Comparison of ENCODE assay signal across 7 mouse cellular contexts in genomic region chr7:27257852-27258204, GRCm38 (mm10). TPM values are rescaled to one million over a fixed set of nuclear protein-coding genes. Genes with fewer than 3 reads are reported as not detected.
DNase-seq lines count a peak whose midpoint lies in the region; ATAC-seq lines count a peak whose summit lies in the region.

No protein-coding gene starts in this region.

- H3K4me1 ChIP-seq in lung, embryonic 15.5 days: peaks cover 44% of the 10 kb centered on the region
- H3K4me1 ChIP-seq in forebrain, embryonic 10.5 days: peaks cover 65% of the 10 kb centered on the region
- peaks cover 20% of the 10 kb centered on the region for H3K4me1 ChIP-seq in liver, embryonic 11.5 days (replicated peaks; ENCODE audit: control insufficient read depth, insufficient read depth, low read length)
- H3K4me1 ChIP-seq in stomach, embryonic 15.5 days: peaks cover 25% of the 10 kb centered on the region

- peaks cover 9% of the 10 kb centered on the region for H3K36me3 ChIP-seq in lung, embryonic 15.5 days
- H3K36me3 ChIP-seq in forebrain, embryonic 10.5 days (replicated peaks): peaks cover 23% of the 10 kb centered on the region
- no peaks in the 10 kb centered on the region; the same call in 1 of the 2 replicates for H3K36me3 ChIP-seq in liver, embryonic 11.5 days (ENCODE audit: control insufficient read depth, insufficient read depth, low read length)
- H3K36me3 ChIP-seq in stomach, embryonic 15.5 days: peaks cover 13% of the 10 kb centered on the region; the same call in 1 of the 2 replicates

- peak overlapping the region; percentile 82; the same call in 1 of the 2 replicates for H3K9ac ChIP-seq in lung, embryonic 15.5 days
- peak overlapping the region; percentile 74 for H3K9ac ChIP-seq in liver, embryonic 11.5 days (ENCODE audit: low read depth, low read length)
- no peak overlapping the region for H3K9ac ChIP-seq in stomach, embryonic 15.5 days

- 0 out of 2 replicates have a peak, but pooled peaks have one; percentile 0 for ATAC-seq in lung, embryonic 15.5 days (ENCODE audit: borderline replicate concordance, extremely low read depth, low FRiP score, low TSS enrichment)
- ATAC-seq in liver, embryonic 11.5 days (replicated peaks; ENCODE audit: low FRiP score): no peak
- ATAC-seq in stomach, embryonic 15.5 days (ENCODE audit: insufficient read depth, low FRiP score, low read depth): no peak; the same call in 1 of the 2 replicates

- WGBS in lung, embryonic 15.5 days: 7% methylated on average over 3 of the region's 6 CpGs
- WGBS in forebrain, embryonic 10.5 days: under 1% methylated on average over 5 of the region's 6 CpGs
- WGBS in liver, embryonic 11.5 days: 12% methylated on average over 3 of the region's 6 CpGs
- WGBS in stomach, embryonic 15.5 days: 5% methylated on average over 5 of the region's 6 CpGs

- no peak for DNase-seq in lung, postnatal 36 days
- peak; percentile 30 for DNase-seq in forebrain, embryonic 10.5 days (ENCODE audit: extremely low spot score, low spot score)
- no peak for DNase-seq in liver, embryonic 11.5 days (ENCODE audit: low spot score)
- DNase-seq in B cell, adult 2 months: no peak
- DNase-seq in ovary, postnatal 10 days (ENCODE audit: low spot score): no peak

- H3K4me2 ChIP-seq in lung, embryonic 15.5 days: peak overlapping the region; percentile 84
- H3K4me2 ChIP-seq in liver, embryonic 11.5 days: peak overlapping the region; percentile 98
- H3K4me2 ChIP-seq in stomach, embryonic 15.5 days: peak overlapping the region; percentile 84

- H3K27me3 ChIP-seq in lung, embryonic 15.5 days: no peaks in the 10 kb centered on the region
- H3K27me3 ChIP-seq in forebrain, embryonic 10.5 days (ENCODE audit: poor library complexity, severe bottlenecking): peaks cover 13% of the 10 kb centered on the region; the same call in 1 of the 2 replicates
- no peaks in the 10 kb centered on the region for H3K27me3 ChIP-seq in liver, embryonic 11.5 days (replicated peaks; ENCODE audit: control insufficient read depth, insufficient read depth, low read length)
- no peaks in the 10 kb centered on the region for H3K27me3 ChIP-seq in stomach, embryonic 15.5 days (replicated peaks)

- peak overlapping the region; percentile 66 for H3K27ac ChIP-seq in lung, embryonic 15.5 days
- peak overlapping the region; percentile 94 for H3K27ac ChIP-seq in forebrain, embryonic 10.5 days
- H3K27ac ChIP-seq in liver, embryonic 11.5 days (ENCODE audit: low read depth, low read length): peak overlapping the region; percentile 39; the same call in 1 of the 2 replicates
- peak overlapping the region; percentile 81 for H3K27ac ChIP-seq in stomach, embryonic 15.5 days

- peak overlapping the region; percentile 91 for H3K4me3 ChIP-seq in lung, embryonic 15.5 days
- H3K4me3 ChIP-seq in forebrain, embryonic 10.5 days: peak overlapping the region; percentile 92
- H3K4me3 ChIP-seq in liver, embryonic 11.5 days (ENCODE audit: low read depth, low read length): peak overlapping the region; percentile 81
- H3K4me3 ChIP-seq in stomach, embryonic 15.5 days (replicated peaks): peak overlapping the region; percentile 74

- H3K9me3 ChIP-seq in lung, embryonic 15.5 days: no peaks in the 10 kb centered on the region
- H3K9me3 ChIP-seq in forebrain, embryonic 10.5 days: no peaks in the 10 kb centered on the region
- H3K9me3 ChIP-seq in liver, embryonic 11.5 days (ENCODE audit: control insufficient read depth, low read length): no peaks in the 10 kb centered on the region
- H3K9me3 ChIP-seq in stomach, embryonic 15.5 days: no peaks in the 10 kb centered on the region

RNA-seq across cellular contexts. Expression of gene Numbl, which starts 0.4 kb away (rescaled TPM):
- 23.6 and 23.8 TPM in 2 replicates for polyA plus RNA-seq in lung, embryonic 15.5 days (2015; fragmentation: Nextera tagmentation; extraction: Ambion mirVana)
- polyA plus RNA-seq in forebrain, embryonic 10.5 days (2016; fragmentation: Nextera tagmentation; extraction: Ambion mirVana): 13.6 and 15.6 TPM in 2 replicates
- polyA plus RNA-seq in liver, embryonic 11.5 days (2014; fragmentation: Nextera tagmentation; extraction: Ambion mirVana): 3.6 TPM in 2 replicates
- 22.7 and 23.4 TPM in 2 replicates for polyA plus RNA-seq in stomach, embryonic 15.5 days (2015; fragmentation: Nextera tagmentation; extraction: Ambion mirVana)

RNA-seq across cellular contexts. Expression of gene Coq8b, which starts 25.0 kb away (rescaled TPM):
- 20.3 and 20.4 TPM in 2 replicates for polyA plus RNA-seq in lung, embryonic 15.5 days (2015; fragmentation: Nextera tagmentation; extraction: Ambion mirVana)
- 24.1 and 24.4 TPM in 2 replicates for polyA plus RNA-seq in forebrain, embryonic 10.5 days (2016; fragmentation: Nextera tagmentation; extraction: Ambion mirVana)
- polyA plus RNA-seq in liver, embryonic 11.5 days (2014; fragmentation: Nextera tagmentation; extraction: Ambion mirVana): 16.6 and 18.7 TPM in 2 replicates
- polyA plus RNA-seq in stomach, embryonic 15.5 days (2015; fragmentation: Nextera tagmentation; extraction: Ambion mirVana): 21.2 and 26.2 TPM in 2 replicates

RNA-seq across cellular contexts. Expression of gene Itpkc, which starts 29.4 kb away (rescaled TPM):
- polyA plus RNA-seq in lung, embryonic 15.5 days (2015; fragmentation: Nextera tagmentation; extraction: Ambion mirVana): 5.1 and 5.4 TPM in 2 replicates
- polyA plus RNA-seq in forebrain, embryonic 10.5 days (2016; fragmentation: Nextera tagmentation; extraction: Ambion mirVana): 4.4 and 5.3 TPM in 2 replicates
- polyA plus RNA-seq in liver, embryonic 11.5 days (2014; fragmentation: Nextera tagmentation; extraction: Ambion mirVana): 3.5 and 4.8 TPM in 2 replicates
- polyA plus RNA-seq in stomach, embryonic 15.5 days (2015; fragmentation: Nextera tagmentation; extraction: Ambion mirVana): 8.8 and 9.4 TPM in 2 replicates

Comparison
In these comparisons a context has a peak if more than half of its experiments do, and no peak if none do; other contexts are left out.
1. H3K27ac ChIP-seq: peak in every context shown above with its lines; median percentile 94 in forebrain, embryonic 10.5 days; 81 in stomach, embryonic 15.5 days; 66 in lung, embryonic 15.5 days; 39 in liver, embryonic 11.5 days.